8 mouse cellular contexts compared by ENCODE assay signal in the genomic region with DNA sequence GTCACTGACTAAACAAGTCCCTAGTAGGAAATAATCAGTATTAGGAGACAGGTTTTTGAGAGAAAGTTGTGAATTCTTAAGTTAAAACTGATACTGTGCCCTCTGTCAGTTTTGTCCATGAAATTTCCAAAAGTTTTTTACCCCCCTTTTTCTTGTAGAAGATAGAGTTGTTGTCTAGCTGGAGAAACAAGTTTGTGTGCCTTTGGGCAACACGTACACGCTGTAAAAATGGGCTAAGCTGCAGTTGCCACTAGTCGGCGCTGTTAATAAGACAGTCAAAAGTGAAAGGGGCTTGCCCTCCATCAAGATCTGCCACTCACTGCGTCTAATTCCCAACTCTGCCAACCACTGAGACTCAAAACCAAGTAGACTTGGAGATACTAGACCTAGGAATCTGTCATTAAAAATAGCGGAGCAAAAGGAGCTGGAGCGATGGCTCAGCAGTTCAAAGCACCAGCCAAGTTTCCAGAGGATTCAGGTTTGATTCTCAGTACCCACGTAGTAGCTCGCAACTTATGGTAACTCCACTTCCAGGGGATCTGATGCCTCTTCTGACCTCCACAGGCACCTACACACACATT. TPM values are rescaled to one million over a fixed set of nuclear protein-coding genes. Genes with fewer than 3 reads are reported as not detected.
DNase-seq lines count a peak whose midpoint lies in the region; ATAC-seq and TF ChIP-seq lines count a peak whose summit lies in the region.

No protein-coding gene starts in this region.

- peak overlapping the region; percentile 94; the same call in 1 of the 2 replicates for H3K27ac ChIP-seq in embryonic facial prominence, embryonic 14.5 days (replicated peaks; ENCODE audit: low read depth, low read length)
- H3K27ac ChIP-seq in heart, embryonic 10.5 days: peak overlapping the region; percentile 99
- H3K27ac ChIP-seq in kidney, embryonic 14.5 days (ENCODE audit: low read depth, low read length): no peak overlapping the region
- H3K27ac ChIP-seq in limb, embryonic 14.5 days (replicated peaks; ENCODE audit: low read depth, low read length): peak overlapping the region; percentile 94
- no peak overlapping the region for H3K27ac ChIP-seq in midbrain, embryonic 16.5 days (ENCODE audit: low read length)

- no peaks in the 10 kb centered on the region; the same call in 1 of the 2 replicates for H3K27me3 ChIP-seq in embryonic facial prominence, embryonic 14.5 days (replicated peaks; ENCODE audit: control insufficient read depth, insufficient read depth, low read length)
- H3K27me3 ChIP-seq in heart, embryonic 10.5 days (ENCODE audit: insufficient read depth, poor library complexity, severe bottlenecking): no peaks in the 10 kb centered on the region
- no peaks in the 10 kb centered on the region for H3K27me3 ChIP-seq in kidney, embryonic 14.5 days (ENCODE audit: control insufficient read depth, insufficient read depth, low read length)
- H3K27me3 ChIP-seq in limb, embryonic 14.5 days (ENCODE audit: control insufficient read depth, insufficient read depth, low read length): no peaks in the 10 kb centered on the region
- no peaks in the 10 kb centered on the region for H3K27me3 ChIP-seq in midbrain, embryonic 16.5 days (ENCODE audit: control insufficient read depth, insufficient read depth, low read depth, low read length)

- 0 out of 2 replicates have a peak, but pooled peaks cover 5% of the 10 kb centered on the region for H3K36me3 ChIP-seq in embryonic facial prominence, embryonic 14.5 days (ENCODE audit: control insufficient read depth, insufficient read depth, low read length)
- H3K36me3 ChIP-seq in heart, embryonic 10.5 days: peaks cover 15% of the 10 kb centered on the region
- peaks cover 5% of the 10 kb centered on the region; the same call in 1 of the 2 replicates for H3K36me3 ChIP-seq in kidney, embryonic 14.5 days (ENCODE audit: control insufficient read depth, insufficient read depth, low read length)
- H3K36me3 ChIP-seq in limb, embryonic 14.5 days (ENCODE audit: control insufficient read depth, insufficient read depth, low read length): peaks cover 7% of the 10 kb centered on the region; the same call in 1 of the 2 replicates
- 0 out of 2 replicates have a peak, but pooled peaks cover 3% of the 10 kb centered on the region for H3K36me3 ChIP-seq in midbrain, embryonic 16.5 days (ENCODE audit: control insufficient read depth, insufficient read depth, low read length)

- H3K9me3 ChIP-seq in embryonic facial prominence, embryonic 14.5 days (ENCODE audit: control insufficient read depth, low read length): no peaks in the 10 kb centered on the region
- no peaks in the 10 kb centered on the region for H3K9me3 ChIP-seq in heart, embryonic 10.5 days
- H3K9me3 ChIP-seq in kidney, embryonic 14.5 days (ENCODE audit: control insufficient read depth, low read length): no peaks in the 10 kb centered on the region
- H3K9me3 ChIP-seq in limb, embryonic 14.5 days (ENCODE audit: control insufficient read depth, low read length): no peaks in the 10 kb centered on the region
- no peaks in the 10 kb centered on the region for H3K9me3 ChIP-seq in midbrain, embryonic 16.5 days (replicated peaks; ENCODE audit: control insufficient read depth, low read length, poor library complexity, severe bottlenecking)

- WGBS in embryonic facial prominence, embryonic 14.5 days: 22% methylated on average over 9 of the region's 9 CpGs
- 21% methylated on average over 9 of the region's 9 CpGs for WGBS in heart, embryonic 10.5 days
- 21% methylated on average over 9 of the region's 9 CpGs for WGBS in kidney, embryonic 14.5 days
- WGBS in limb, embryonic 14.5 days: 21% methylated on average over 9 of the region's 9 CpGs
- WGBS in midbrain, embryonic 16.5 days: 23% methylated on average over 9 of the region's 9 CpGs

- peak overlapping the region; percentile 92; the same call in 1 of the 2 replicates for H3K9ac ChIP-seq in embryonic facial prominence, embryonic 14.5 days (ENCODE audit: low read depth, low read length)
- H3K9ac ChIP-seq in kidney, embryonic 14.5 days (ENCODE audit: low read depth, low read length): no peak overlapping the region; the same call in 1 of the 2 replicates
- H3K9ac ChIP-seq in limb, embryonic 14.5 days (ENCODE audit: low read depth, low read length, severe bottlenecking): peak overlapping the region; percentile 88; the same call in 1 of the 2 replicates
- H3K9ac ChIP-seq in midbrain, embryonic 16.5 days (ENCODE audit: low read depth, low read length): no peak overlapping the region

- 0 out of 2 replicates have a peak, but pooled peaks have one; percentile 22 for ATAC-seq in embryonic facial prominence, embryonic 14.5 days (ENCODE audit: low read depth)
- 0 out of 2 replicates have a peak, but pooled peaks have one; percentile 15 for ATAC-seq in kidney, embryonic 14.5 days (ENCODE audit: low FRiP score, low TSS enrichment)
- ATAC-seq in limb, embryonic 14.5 days (ENCODE audit: low FRiP score, low read depth): no peak
- ATAC-seq in midbrain, embryonic 16.5 days: no peak

- no peaks in the 10 kb centered on the region for H3K4me1 ChIP-seq in embryonic facial prominence, embryonic 14.5 days (ENCODE audit: control insufficient read depth, insufficient read depth, low read length)
- H3K4me1 ChIP-seq in heart, embryonic 10.5 days: no peaks in the 10 kb centered on the region
- H3K4me1 ChIP-seq in kidney, embryonic 14.5 days (ENCODE audit: control insufficient read depth, insufficient read depth, low read length): no peaks in the 10 kb centered on the region
- H3K4me1 ChIP-seq in limb, embryonic 14.5 days (ENCODE audit: control insufficient read depth, insufficient read depth, low read length): peaks cover 6% of the 10 kb centered on the region; the same call in 1 of the 2 replicates
- peaks cover 10% of the 10 kb centered on the region for H3K4me1 ChIP-seq in midbrain, embryonic 16.5 days (ENCODE audit: control insufficient read depth, insufficient read depth, low read length)

- H3K4me3 ChIP-seq in embryonic facial prominence, embryonic 14.5 days (ENCODE audit: low read depth, low read length): peak overlapping the region; percentile 71
- peak overlapping the region; percentile 75; the same call in 1 of the 2 replicates for H3K4me3 ChIP-seq in heart, embryonic 10.5 days
- H3K4me3 ChIP-seq in kidney, embryonic 14.5 days (ENCODE audit: low read length): peak overlapping the region; percentile 70
- H3K4me3 ChIP-seq in limb, embryonic 14.5 days (replicated peaks; ENCODE audit: low read length): peak overlapping the region; percentile 64
- peak overlapping the region; percentile 71; the same call in 1 of the 2 replicates for H3K4me3 ChIP-seq in midbrain, embryonic 16.5 days (ENCODE audit: low read depth, low read length)

- peak overlapping the region; percentile 75 for H3K4me2 ChIP-seq in embryonic facial prominence, embryonic 14.5 days (ENCODE audit: low read depth, low read length)
- peak overlapping the region; percentile 67 for H3K4me2 ChIP-seq in kidney, embryonic 14.5 days (replicated peaks; ENCODE audit: low read depth, low read length)
- peak overlapping the region; percentile 74 for H3K4me2 ChIP-seq in limb, embryonic 14.5 days (replicated peaks; ENCODE audit: low read depth, low read length, severe bottlenecking)
- H3K4me2 ChIP-seq in midbrain, embryonic 16.5 days (ENCODE audit: low read length): peak overlapping the region; percentile 73

- peak; percentile 95 for DNase-seq in A20 (ENCODE audit: low read depth, low spot score)
- DNase-seq in adrenal gland, postnatal 25 days: peak; percentile 73
- DNase-seq in embryonic facial prominence, embryonic 14.5 days (ENCODE audit: low spot score): peak; percentile 93
- peak; percentile 88 for DNase-seq in heart, embryonic 10.5 days (ENCODE audit: low spot score)
- DNase-seq in limb, embryonic 14.5 days (ENCODE audit: low spot score): peak; percentile 90
- DNase-seq in spleen, postnatal 10 days (ENCODE audit: low spot score in 2 of 2): peak; percentile 80 to 92

- 0 out of 2 replicates have a peak, but pooled peaks have one; percentile 25 for TF ChIP-seq POLR2A in limb, embryonic 14.5 days (IDR thresholded peaks at IDR 0.05; ENCODE audit: borderline replicate concordance, extremely low read depth, insufficient read depth, insufficient read length)

RNA-seq across cellular contexts. Expression of gene Trmo, which starts 1.2 kb away (rescaled TPM):
- 7.5 and 9.9 TPM in 2 replicates for total RNA-seq in adrenal gland, postnatal 25 days (2021)
- polyA plus RNA-seq in embryonic facial prominence, embryonic 14.5 days (2014; fragmentation: Nextera tagmentation; extraction: Ambion mirVana): 8.8 and 10.0 TPM in 2 replicates
- 10.3 and 11.6 TPM in 2 replicates for polyA plus RNA-seq in heart, embryonic 10.5 days (2016; fragmentation: Nextera tagmentation; extraction: Ambion mirVana)
- 10.8 and 13.2 TPM in 2 replicates for polyA plus RNA-seq in kidney, embryonic 14.5 days (2014; fragmentation: Nextera tagmentation; extraction: Ambion mirVana)
- 9.1 and 9.2 TPM in 2 replicates for polyA plus RNA-seq in limb, embryonic 14.5 days (2012; rRNA removed)
- 7.8 and 11.3 TPM in 2 replicates for polyA plus RNA-seq in limb, embryonic 14.5 days (2014; fragmentation: Nextera tagmentation; extraction: Ambion mirVana)
- 8.6 and 9.0 TPM in 2 replicates for polyA plus RNA-seq in midbrain, embryonic 16.5 days (2015; fragmentation: Nextera tagmentation; extraction: Ambion mirVana)

RNA-seq across cellular contexts. Expression of gene Hemgn, which starts 22.8 kb away (rescaled TPM):
- total RNA-seq in adrenal gland, postnatal 25 days (2021): not detected in 2 replicates
- 0.47 and 0.51 TPM in 2 replicates for polyA plus RNA-seq in embryonic facial prominence, embryonic 14.5 days (2014; fragmentation: Nextera tagmentation; extraction: Ambion mirVana)
- 35.8 and 50.0 TPM in 2 replicates for polyA plus RNA-seq in heart, embryonic 10.5 days (2016; fragmentation: Nextera tagmentation; extraction: Ambion mirVana)
- 0.57 and 0.73 TPM in 2 replicates for polyA plus RNA-seq in kidney, embryonic 14.5 days (2014; fragmentation: Nextera tagmentation; extraction: Ambion mirVana)
- polyA plus RNA-seq in limb, embryonic 14.5 days (2012; rRNA removed): 0.41 and 0.60 TPM in 2 replicates
- 0.45 and 0.80 TPM in 2 replicates for polyA plus RNA-seq in limb, embryonic 14.5 days (2014; fragmentation: Nextera tagmentation; extraction: Ambion mirVana)
- polyA plus RNA-seq in midbrain, embryonic 16.5 days (2015; fragmentation: Nextera tagmentation; extraction: Ambion mirVana): not detected in 2 replicates

RNA-seq across cellular contexts. Expression of gene Foxe1, which starts 47.1 kb away (rescaled TPM):
- total RNA-seq in adrenal gland, postnatal 25 days (2021): not detected in 2 replicates
- polyA plus RNA-seq in embryonic facial prominence, embryonic 14.5 days (2014; fragmentation: Nextera tagmentation; extraction: Ambion mirVana): 1.6 and 1.7 TPM in 2 replicates
- 0.23 and 1.6 TPM in 2 replicates for polyA plus RNA-seq in heart, embryonic 10.5 days (2016; fragmentation: Nextera tagmentation; extraction: Ambion mirVana)
- not detected in 2 replicates for polyA plus RNA-seq in kidney, embryonic 14.5 days (2014; fragmentation: Nextera tagmentation; extraction: Ambion mirVana)
- not detected in 2 replicates for polyA plus RNA-seq in limb, embryonic 14.5 days (2012; rRNA removed)
- not detected in 2 replicates for polyA plus RNA-seq in limb, embryonic 14.5 days (2014; fragmentation: Nextera tagmentation; extraction: Ambion mirVana)
- not detected in 2 replicates for polyA plus RNA-seq in midbrain, embryonic 16.5 days (2015; fragmentation: Nextera tagmentation; extraction: Ambion mirVana)

Comparison
In these comparisons a context has a peak if more than half of its experiments do, and no peak if none do; other contexts are left out.
1. ATAC-seq: peak in embryonic facial prominence, embryonic 14.5 days (single experiment) and kidney, embryonic 14.5 days (single experiment); none in limb, embryonic 14.5 days (single experiment) and midbrain, embryonic 16.5 days (single experiment).
2. H3K27ac ChIP-seq: peak in embryonic facial prominence, embryonic 14.5 days (single experiment), heart, embryonic 10.5 days (single experiment) and limb, embryonic 14.5 days (single experiment); none in kidney, embryonic 14.5 days (single experiment) and midbrain, embryonic 16.5 days (single experiment).
3. H3K9ac ChIP-seq: peak in embryonic facial prominence, embryonic 14.5 days (single experiment) and limb, embryonic 14.5 days (single experiment); none in kidney, embryonic 14.5 days (single experiment) and midbrain, embryonic 16.5 days (single experiment).
4. RNA of gene Hemgn, which starts 22.8 kb away (polyA plus RNA-seq): 35.8 to 50.0 TPM in heart, embryonic 10.5 days; 0.57 to 0.73 TPM in kidney, embryonic 14.5 days, 0.41 to 0.80 TPM in limb, embryonic 14.5 days, 0.47 to 0.51 TPM in embryonic facial prominence, embryonic 14.5 days and not detected in midbrain, embryonic 16.5 days; every median in the first group is over 10 times any median in the second.
5. Peak in every context shown above with its lines, with median percentiles within 50 percentile points of each other: DNase-seq, H3K4me2 ChIP-seq and H3K4me3 ChIP-seq.